Mouse (Mus musculus): Measurements from ENCODE around the gene Hdc. TPM values are rescaled to one million over a fixed set of nuclear protein-coding genes. Genes with fewer than 3 reads are reported as not detected.

The Hdc gene
- total RNA-seq, 2 experiments from 2014 or later = 1.2 to 2.2 TPM

DNA sequence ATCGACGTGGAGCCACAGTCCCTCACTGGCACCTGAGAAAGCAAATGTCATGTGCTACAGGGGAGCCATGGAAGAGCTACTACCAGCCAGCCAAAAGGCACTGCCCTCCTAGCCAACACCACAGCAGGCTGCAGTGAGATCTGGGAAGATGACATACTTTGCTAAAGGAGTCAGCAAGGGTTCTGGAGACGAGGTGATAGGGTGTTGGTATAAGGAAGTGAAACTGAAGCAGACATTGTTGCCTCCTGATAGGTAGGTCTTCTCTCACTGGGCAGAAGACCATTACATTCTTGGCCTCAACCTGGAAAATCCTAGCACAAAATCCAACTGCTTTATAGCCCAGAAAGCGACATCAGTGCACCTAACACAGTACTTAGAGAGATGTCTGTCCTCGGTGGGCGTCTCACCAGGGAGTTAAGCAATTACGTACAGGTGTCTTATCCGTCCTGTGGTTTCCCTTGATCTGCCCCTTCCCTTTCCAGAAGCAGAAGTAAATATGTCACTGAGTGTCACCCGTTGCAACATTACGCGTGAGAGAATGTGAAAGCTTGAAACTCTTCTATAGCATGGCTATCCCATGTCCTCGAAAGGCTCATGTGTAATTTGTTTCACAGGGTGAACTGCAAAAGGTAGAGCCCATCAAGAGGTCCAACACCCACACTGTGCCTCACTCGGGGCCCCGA, 17.0 kb downstream of the Hdc start:
- DNase-seq (ENCODE audit: low spot score in 2 of 2) = no peak

DNA sequence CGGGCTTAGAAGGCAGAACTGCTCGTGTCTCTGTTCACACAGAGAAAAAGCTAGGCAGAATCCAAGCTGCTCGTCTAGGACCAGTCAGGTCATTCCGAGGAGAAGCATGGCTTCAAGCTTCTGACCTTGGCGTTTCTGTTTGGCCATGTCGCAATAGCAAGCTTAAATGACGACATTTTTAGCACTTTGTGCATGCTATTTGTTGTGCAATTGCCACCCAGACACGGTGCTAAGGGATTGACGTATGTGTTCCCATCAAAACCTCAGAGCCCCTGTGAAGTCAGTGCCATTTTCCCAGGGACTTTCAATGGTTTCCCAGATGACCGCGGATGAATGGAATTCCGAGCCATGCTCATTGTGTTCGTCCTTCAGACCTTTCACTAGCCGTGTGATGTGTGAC, 18.6 kb downstream of the Hdc start:
- DNase-seq (ENCODE audit: low spot score in 2 of 2) = no peak

DNA sequence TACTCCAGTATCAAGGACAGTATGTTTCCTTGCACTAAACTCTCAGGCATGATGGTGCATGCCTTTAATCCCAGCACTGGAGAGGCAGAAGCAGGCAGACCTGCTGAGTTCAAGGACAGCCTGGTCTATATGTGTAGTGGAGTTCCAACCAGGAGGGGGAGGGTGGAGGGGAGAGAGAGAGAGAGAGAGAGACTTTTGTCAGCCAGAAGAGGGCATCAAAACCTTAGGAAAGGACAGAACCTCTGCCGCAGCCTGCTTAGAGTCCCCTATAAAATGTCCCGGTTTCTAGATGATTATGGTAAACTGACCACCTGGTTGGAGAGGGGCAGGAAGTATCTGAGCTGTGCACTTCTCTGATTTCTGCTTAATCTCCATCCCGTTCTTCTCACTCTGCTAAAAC, 20.1 kb downstream of the Hdc start:
- peak in 1 of 2 experiments; percentile 37 for DNase-seq (ENCODE audit: low spot score in 2 of 2)

DNA sequence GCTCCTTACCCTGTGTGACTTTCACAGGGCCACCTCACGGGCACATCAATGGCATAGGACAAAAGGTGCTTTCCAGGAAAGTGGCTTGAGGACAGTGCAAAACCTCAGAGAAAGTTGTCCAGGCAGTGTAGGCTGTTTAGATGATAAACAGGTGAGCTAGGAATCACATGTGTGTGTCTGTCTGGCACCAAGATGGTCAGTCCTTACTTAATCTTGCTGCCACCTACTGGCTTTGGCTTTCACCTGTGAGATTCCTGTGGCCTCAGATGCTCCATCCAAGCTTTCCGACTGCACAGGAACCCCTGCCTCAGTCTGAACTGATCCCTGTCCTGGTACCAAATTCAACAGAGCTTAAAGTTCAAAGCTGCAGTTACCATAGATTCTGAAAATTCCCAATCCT, 20.7 kb downstream of the Hdc start:
- DNase-seq (ENCODE audit: low spot score in 2 of 2) = no peak

DNA sequence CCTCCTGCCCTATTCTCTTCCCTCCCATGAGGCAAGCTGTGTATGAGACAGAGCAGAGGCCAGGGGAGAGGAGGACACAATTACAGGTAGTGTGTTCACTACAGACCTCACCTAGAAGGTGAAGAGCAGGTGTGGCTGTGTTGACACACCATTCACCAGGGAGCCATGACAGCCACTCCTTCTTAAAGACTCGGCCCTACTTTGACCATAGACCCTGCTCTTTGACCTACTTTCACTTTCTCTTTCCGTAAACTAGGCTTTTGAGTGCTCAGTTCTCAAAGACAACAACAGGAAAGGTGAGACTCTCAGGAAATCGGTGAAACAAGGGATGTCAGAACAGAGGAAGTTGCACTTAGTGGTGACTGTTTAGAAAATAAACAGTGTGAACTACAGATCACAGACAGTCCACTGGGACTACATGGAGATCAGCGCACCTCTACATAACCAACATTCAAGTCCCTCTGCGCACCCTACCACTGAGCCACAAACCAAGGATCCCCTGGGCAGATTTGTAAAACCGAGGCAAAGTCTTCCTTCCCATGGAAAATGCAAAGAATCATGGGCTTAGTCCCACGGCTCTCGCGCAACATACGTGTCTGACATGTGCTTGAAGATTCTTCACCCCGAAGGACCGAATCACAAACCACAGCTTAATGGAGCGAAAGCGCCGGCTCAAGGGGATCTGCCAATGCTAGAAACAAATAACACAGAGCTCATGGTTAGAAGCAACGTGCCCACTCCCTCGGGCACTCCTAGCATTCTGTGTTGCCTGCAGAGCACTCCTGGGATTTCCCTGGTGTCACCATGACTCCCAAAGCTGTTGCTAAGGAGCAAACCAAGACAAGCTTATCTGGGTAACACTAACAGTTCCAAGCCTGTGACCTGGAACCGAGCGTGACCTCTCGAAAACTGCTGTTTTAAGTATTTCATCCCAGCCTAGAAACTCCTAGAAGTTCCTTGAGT, 21.5 kb downstream of the Hdc start:
- DNase-seq (ENCODE audit: low spot score in 2 of 2) = peak in 1 of 2 experiments; percentile 43

DNA sequence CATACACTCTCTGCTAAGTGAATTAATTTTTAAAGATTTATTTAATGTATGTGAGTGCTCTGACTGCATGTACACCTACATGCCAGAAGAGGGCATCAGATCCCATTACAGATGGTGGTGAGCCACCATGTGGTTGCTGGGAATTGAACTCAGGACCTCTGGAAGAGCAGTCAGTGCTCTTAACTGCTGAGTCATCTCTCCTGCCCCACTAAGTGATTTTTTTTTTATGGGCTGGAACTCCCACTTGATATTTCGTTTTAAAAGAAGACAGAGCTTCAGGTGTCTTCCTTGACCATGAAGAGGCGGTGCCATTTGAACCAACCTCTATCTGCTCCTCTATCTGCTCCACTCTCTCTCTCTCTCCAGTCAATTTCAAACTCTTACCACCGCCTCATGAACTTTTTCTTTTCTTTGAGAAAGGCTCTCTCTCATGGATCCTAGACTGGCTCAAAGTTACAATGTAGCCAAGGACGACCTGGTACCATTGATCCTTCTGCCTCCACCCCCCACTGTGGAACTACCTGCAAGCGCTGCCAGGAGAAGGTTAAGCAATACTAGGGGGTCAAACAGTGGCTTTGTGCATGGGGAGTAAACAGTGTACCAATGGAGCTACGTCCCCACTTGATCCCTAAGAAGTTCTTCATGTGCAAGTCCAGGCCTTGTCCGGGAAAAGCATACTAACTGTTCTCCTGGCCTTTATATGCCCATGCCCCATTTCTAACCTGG, 22.6 kb downstream of the Hdc start:
- DNase-seq (ENCODE audit: low spot score in 2 of 2) = no peak

DNA sequence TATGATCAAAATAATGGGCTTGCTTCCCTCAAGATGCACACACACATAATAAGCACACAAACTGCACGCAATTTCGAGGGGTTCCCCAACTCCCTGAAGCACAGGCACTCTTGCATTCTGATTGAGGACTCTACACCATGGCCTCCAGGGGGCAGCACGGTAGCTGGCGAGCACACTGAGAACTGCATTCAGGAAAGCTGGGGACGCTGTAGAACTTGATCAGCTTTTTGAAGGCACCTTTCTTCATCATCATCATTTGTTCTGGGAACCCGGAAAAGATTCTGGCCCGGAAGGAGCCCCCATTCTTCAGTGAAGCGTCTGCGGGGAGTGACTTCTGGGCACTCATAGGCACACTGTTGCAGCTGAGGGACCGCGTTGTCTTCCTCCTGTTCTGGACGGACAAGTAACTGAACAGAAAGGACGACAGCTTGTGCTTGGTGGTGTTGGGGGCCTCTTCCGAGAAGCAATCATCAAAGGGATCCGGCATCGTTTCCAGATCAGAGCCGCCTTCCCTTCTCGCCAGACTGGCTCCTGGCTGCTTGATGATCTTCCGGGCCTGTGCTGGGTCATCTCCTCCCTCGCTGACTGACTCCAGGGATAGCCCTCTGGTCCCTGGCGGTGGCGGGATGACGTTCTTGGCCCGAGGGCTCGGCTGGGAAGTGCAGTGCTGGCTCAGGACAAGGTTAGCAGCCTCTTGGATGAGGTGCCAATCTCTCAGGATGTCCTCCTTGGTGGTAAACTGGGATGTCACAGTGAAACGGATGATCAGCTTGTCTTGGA, 25.1 kb downstream of the Hdc start:
- DNase-seq (ENCODE audit: low spot score in 2 of 2) = peak; percentile 46 to 79

DNA sequence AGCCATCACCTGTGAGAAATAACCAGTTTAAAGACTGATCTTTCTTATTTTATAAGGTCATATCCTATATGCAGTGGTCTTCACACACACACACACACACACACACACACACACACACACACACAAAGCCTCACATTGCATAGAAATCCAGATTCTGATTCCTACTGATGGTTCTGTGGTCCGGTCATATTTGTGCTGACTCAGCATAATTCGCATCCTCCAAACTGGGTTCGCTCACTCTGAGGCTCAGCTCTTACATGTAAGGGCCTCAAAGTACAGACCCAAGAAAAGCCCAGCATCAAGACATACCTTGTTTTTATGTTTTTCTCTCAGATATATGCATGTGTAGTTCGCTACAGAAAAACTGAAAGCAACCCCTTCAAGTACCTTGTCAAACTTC, 27.8 kb downstream of the Hdc start:
- DNase-seq (ENCODE audit: low spot score in 2 of 2) = no peak

DNA sequence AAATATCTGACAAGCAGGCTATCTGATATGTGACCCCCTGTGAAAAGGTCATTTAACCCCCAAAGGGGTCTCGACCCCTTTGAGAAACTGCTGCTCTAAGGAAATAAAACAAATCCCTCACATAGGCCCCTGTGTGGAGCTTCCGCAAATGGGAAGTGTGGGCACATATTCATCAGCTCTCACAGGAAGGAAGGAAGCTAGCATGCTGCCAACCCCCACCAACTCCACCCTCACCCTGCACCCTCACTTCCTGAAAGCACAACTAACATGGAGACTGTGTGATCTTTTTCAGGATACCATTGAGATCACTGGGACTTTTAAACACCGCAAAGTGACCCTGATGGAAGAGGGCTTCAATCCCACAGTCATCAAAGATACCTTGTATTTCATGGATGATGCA, 31.6 kb downstream of the Hdc start:
- DNase-seq (ENCODE audit: low spot score in 2 of 2) = no peak

DNA sequence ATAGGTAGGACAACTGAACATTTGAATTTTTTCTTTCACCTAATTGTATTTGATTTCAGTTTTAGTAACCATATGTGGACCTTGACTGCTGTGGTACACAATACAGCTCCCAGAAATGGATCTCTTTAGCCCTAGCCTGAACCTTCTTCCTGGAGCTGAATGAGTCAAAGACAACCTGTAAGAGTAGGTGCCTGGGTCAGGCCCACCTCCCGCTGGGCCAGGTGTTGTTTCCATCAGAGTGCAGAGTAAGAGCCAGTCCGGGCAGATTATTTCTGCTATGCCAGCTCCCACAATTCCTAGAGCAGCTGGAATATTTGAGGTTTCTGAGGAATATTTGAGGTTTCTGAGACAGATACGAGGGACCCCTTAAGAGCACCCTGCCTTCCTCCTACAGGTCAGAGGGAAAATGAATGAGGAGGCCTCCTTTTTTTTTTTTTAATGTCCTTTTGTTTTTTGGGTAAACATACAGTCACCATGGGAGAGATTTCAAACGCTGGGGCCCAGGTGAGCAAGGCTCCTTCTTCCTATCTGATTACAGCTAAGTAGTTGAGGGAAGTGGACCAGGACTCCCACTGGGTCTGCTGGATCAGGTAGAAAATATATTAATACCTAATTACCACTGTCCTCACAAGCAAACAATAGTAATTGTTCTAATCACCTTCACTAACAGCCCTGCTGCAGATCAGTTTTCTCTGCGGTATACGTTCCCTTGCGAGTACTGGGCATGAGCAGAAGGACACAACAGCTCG, 34.3 kb downstream of the Hdc start:
- no peak for DNase-seq (ENCODE audit: low spot score in 2 of 2)

DNA sequence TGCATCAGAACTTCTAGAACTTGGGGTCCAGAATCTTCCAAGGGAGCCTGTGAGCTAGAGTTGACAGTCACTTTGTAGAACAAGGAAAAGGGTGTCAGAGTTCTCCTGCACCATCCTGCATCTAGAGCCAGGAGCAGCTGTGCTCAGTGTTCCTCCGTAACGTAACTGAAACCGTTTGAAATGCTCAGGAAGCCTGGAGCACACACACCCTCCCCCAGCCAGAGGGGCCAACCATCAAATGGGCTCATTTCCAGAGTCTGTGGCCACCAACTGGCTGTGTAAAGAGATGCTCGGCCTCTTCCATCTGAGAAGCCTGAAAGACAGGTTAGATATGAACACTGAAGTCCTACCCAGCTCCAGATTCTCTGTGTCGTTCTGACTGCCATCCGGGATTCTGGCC, 35.1 kb downstream of the Hdc start:
- DNase-seq (ENCODE audit: low spot score in 2 of 2) = no peak

DNA sequence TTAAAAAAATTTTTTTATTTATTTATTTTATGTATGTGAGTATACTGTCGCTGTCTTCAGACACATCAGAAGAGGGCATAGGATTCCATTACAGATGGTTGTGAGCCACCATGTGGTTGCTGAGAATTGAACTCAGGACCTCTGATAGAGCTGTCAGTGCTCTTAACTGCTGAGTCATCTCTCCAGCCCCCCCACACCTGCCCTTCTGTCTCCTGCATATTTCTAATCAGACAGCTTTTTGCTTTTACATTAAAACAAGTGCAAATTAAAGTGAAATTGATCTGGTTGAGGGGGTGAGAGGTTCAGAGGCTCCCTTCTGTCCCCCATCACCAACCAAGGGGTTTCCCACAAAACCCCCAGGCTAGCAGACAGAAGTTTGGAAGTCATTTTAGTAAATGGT, 39.8 kb downstream of the Hdc start:
- no peak for DNase-seq (ENCODE audit: low spot score in 2 of 2)

DNA sequence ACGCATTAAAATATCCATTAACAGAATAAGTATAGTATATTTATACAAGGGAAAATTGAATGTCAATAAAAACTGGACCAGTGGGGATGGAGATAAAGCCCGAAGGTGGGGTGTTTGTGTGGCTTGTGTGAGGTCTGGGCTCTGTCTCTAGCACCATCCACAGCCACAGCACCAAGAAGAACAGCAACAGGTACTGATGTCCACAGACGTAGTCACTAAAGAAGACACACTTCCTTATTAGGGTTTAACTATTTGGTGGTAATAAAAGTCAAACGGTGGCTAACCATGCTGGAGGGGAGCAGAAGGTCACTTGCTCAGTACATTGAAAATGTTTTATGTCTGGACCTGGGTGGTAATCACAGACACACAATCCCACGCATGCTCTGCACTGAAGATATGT, 41.7 kb downstream of the Hdc start:
- no peak for DNase-seq (ENCODE audit: low spot score in 2 of 2)

DNA sequence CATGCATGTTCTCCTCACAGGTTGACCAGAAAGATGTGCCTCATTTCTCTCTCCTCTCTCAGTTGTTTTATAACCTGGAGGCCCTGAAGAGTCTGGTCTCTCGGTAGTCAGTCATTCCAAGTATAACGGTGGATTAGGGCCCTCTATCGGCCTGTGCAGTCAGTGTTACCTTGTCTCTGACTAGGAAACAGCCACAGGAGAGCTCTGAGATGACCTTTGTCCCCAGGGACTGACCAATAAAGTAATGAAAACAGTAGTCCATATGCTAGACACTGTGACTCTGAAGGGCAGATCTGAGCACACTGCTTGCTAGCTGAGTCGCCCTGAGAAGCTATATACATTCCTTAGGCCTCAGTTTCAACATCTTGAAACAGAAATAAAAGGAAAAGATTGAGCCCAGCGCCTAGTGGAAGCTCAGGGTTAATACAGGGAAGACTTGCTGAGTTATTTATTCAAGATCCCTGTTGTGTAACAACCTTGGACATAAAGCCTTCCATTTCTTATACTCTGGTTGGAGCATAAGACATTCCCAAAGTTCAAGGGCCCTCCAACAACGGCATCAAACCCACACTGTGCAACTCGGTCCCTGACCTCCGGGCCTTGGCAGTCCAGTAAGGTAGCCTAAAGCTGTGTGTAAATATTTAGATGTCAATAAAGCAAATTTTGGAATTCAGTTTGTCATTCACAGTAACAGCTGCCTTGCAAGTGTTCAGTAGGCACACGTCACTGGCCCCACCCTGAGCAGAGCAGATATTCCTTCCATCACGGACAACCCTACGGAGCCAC, 43.5 kb downstream of the Hdc start:
- no peak for DNase-seq (ENCODE audit: low spot score in 2 of 2)

DNA sequence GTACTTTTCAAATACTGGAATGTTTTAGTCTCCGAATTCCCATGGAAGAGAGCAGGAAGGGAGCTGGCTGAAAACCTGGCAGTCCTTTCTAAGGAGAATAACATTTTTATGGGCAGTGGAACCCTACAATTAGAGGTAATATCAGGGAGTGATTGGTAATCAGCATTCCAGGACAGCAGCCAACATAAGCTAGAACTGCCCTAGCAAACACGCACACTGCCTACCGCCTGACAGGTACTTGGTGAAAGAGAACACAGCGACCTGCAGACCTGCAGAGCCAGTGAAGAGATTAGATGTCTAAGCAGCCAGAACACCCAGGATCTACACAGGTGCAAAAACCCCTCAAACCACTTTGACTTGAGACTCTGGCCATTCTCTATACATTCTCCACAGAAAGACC, 46.4 kb downstream of the Hdc start:
- no peak for DNase-seq (ENCODE audit: low spot score in 2 of 2)

DNA sequence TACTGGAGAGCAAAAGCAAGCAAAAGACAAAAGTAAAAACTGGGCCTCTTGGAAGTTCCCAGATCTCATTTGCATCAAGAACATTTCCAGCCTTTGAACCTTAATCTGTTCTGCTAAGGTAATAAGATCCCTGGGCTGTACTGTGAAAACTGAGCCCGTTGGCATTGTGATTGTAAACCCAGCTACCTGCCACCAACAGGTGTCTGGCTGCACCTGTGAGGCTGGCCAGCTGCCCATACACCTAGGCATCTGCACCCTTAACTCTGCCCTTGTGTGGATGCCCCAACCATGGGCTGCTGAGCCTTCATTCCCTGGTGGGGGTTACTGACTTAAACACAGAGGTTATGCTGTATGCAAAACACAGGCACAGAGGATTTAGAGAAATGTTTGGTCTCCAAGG, 46.9 kb downstream of the Hdc start:
- no peak for DNase-seq (ENCODE audit: low spot score in 2 of 2)

DNA sequence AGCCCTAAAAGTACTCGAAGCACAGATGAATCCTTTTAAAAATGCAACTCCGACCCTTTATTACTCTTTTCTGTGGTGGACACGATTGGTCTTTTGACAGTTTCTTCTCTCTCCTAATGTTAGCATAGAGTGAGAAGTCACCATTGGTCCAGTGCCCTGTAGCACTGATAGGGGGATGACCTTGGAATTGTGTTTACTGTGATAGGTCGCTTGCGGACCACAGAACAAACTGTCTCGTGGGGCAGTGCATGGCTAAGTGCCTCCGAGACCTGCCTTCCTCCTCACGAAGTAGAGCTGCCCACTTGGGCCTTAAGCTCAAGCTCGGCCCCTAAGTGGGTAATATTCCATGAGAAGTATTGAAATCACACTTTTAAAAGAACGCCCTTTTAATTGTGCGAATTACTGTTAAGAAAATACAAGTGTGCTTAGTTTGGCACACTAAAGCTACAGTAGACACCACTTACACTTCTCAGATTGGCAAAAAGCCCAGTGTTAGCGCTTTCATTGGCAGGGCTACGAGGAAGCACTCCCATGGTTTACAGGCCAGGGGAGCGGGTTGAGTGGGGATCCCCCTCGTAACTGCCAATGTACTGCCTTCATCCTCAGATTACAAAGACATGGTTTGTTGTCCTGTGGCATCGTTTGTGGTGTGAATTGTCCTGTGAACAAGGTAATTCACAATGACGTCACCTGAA, 55.5 kb downstream of the Hdc start:
- no peak for DNase-seq (ENCODE audit: low spot score in 2 of 2)

DNA sequence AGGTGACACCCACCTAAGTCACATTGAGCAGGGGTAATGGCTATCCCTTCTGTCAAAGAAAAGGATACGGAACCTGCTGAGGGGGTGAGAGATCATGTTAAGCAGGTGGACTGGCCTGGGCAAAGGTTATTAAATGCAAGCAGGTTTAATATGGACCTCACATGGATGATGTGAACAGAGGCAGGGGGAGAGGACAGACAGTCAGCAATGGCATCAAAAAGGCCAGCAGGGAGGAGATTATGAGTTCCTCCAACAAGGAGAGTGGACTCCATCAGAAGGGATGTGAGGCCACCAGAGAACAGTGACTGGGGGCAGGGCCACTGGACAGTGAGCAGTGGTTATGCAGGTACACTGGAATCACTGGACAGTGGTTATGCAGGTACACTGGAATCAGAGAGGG, 59.0 kb downstream of the Hdc start:
- no peak for DNase-seq (ENCODE audit: low spot score in 2 of 2)

DNA sequence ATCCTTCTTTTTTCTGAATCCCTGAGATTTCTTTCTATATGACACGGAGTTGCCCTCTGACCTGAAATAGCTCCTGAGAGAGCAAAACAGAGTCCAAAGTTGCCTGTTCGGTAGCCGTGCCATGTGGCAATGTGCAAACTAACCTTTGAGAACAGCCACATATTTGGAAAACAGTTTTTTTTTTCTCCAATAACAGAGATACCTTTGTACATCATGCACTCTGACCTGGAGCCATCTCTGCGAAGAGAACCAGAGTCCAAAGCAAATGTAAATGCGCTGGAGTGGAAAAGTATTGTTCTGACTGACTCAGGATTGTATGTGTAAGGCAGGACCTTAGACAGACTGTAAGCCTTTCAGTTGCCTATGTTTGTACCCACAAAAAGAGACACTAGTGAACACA, 63.6 kb downstream of the Hdc start:
- DNase-seq (ENCODE audit: low spot score in 2 of 2) = no peak
